Mouse (Mus musculus) hindbrain, postnatal 0 days (tissue): Measurements from ENCODE around the gene Slc5a8. TPM values are rescaled to one million over a fixed set of nuclear protein-coding genes. Genes with fewer than 3 reads are reported as not detected.

Experiments used
- ATAC-seq: fragments of 200-750 bp; cut with Nextera tagmentation; 2 replicates; pipeline ENCODE4 v1.8.0; 2017; ENCODE audit warnings: mild to moderate bottlenecking, moderate TSS enrichment, moderate library complexity
- DNase-seq: peaks from one replicate; pipeline ENCODE4 v3.0.0-alpha.2; 2015; ENCODE audit warnings: low spot score
- H3K27ac ChIP-seq: fragments of 300-500 bp; sonication (generic); 2 replicates; pipeline ENCODE4 v1.5.1; 2014; ENCODE audit warnings: mild to moderate bottlenecking
- H3K27me3 ChIP-seq: fragments of 300-500 bp; sonication (generic); 2 replicates; pipeline ENCODE4 v1.6.1; 2014; ENCODE audit warnings: low read length, mixed read lengths; ENCODE audit not compliant: insufficient read depth
- H3K36me3 ChIP-seq: fragments of 300-500 bp; sonication (generic); 2 replicates; pipeline ENCODE4 v1.6.1; 2014; ENCODE audit warnings: low read length, mixed read lengths; ENCODE audit not compliant: insufficient read depth
- H3K4me1 ChIP-seq: fragments of 300-500 bp; sonication (generic); 2 replicates; pipeline ENCODE4 v1.6.1; 2014; ENCODE audit warnings: antibody characterized with exemption, low read length, mixed read lengths; ENCODE audit not compliant: insufficient read depth
- H3K4me2 ChIP-seq: fragments of 300-500 bp; sonication (generic); 2 replicates; pipeline ENCODE4 v1.6.1; 2014; ENCODE audit warnings: low read depth, mild to moderate bottlenecking, low read length, moderate library complexity, mixed read lengths
- H3K4me3 ChIP-seq: fragments of 300-500 bp; sonication (generic); 2 replicates; pipeline ENCODE4 v1.5.1; 2014; ENCODE audit warnings: low read length
- H3K9ac ChIP-seq: fragments of 300-500 bp; sonication (generic); replicated peaks from 2 replicates; pipeline ENCODE4 v1.6.1; 2014; ENCODE audit warnings: mild to moderate bottlenecking, low read length, moderate library complexity, mixed read lengths
- H3K9me3 ChIP-seq: fragments of 300-500 bp; sonication (generic); 2 replicates; pipeline ENCODE4 v1.6.1; 2016; ENCODE audit warnings: low read length, mixed read lengths
- CTCF ChIP-seq: IDR thresholded peaks from 2 replicates; pipeline ENCODE4 v1.5.1; 2016; ENCODE audit warnings: antibody characterized with exemption, control low read depth, low read depth
- WGBS: fragments of 180-500 bp; shearing (Covaris S2); extraction: QIAGEN DNeasy Blood & Tissue Kit; methylation state at CpG from one replicate; pipeline ENCODE4 v1.1.7; 2014; 5-methylcytosine and 5-hydroxymethylcytosine counted together
- polyA plus RNA-seq: library from polyadenylated mRNA; unstranded; fragments of >200 nt; fragmentation: Nextera tagmentation; extraction: Ambion mirVana; gene quantifications from 2 replicates; pipeline ENCODE4 v1.2.1, GENCODE M21; 2015
- total RNA-seq: library from RNA; depleted of rRNA; stranded (reverse); fragments of >200 nt; gene quantifications from 2 replicates; pipeline ENCODE4 v1.2.3, GENCODE M21; 2014; rRNA removed

The Slc5a8 gene
- total and polyA plus RNA-seq, 2 experiments from 2014 or later = under 0.01 to 0.15 TPM

DNA sequence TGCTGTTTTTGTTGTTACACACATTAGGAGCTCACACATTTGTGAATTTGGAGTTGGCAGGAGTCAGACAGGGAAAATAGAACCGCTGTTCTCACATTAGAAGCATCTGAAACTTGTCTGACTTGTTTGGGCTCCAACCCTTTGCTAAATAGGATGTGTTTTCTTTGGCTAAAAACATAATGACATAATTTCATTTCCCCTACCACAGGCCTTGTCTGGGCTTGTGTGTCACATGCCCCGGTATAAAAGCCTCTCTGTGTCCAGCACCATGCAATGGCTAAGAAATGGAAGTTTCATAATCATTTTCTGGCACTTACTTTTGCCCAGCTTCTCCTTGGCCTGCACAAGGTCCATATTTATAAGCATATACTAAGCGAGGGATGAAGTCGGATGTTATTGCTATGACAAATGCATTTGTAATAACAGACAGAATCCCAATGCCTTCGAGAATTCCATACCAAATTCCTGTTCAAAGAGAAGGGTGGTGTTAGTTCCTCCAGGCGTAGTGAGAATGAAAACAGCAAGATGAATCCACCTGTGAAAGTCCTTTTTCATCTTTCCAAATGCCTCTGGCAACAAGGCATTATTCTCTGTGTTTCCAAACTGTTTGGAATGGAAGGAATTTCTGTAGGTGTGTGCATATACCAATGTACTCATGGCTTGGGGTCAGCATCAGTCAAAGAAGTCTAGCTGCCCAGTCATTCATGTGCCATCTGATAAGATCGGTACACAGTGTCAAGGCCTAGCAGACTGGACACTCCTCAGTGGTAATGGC is 85.3 kb downstream of the Slc5a8 start:
- no peaks in the 10 kb centered on the region for H3K36me3 ChIP-seq
- H3K4me1 ChIP-seq = no peaks in the 10 kb centered on the region
- no peak for ATAC-seq
- no peak overlapping the region for H3K9ac ChIP-seq
- H3K4me3 ChIP-seq = no peak overlapping the region
- 86% methylated on average over 7 of the region's 7 CpGs for WGBS
- H3K4me2 ChIP-seq = no peak overlapping the region
- no peak overlapping the region for H3K27ac ChIP-seq
- no peaks in the 10 kb centered on the region for H3K27me3 ChIP-seq
- no peaks in the 10 kb centered on the region for H3K9me3 ChIP-seq
- TF ChIP-seq CTCF = no peak
- no peak for DNase-seq

DNA sequence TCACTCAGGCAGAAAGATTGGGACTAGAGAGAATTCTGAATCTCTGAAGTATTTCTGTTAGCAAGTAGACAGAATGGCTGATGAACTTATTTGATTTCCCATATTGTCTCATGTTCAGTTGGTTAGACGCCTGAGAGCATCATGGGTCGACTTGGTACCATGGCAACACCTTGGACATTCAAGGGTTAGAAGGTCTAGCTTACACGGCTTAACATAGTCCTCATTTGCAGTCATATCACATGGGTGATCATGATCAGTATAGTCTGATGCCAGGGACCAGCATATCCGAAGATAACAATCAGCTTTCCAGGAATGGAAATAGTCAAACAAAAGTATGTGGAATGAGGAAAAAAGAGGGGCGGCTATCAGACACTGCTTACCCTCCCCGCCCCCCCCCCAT is 93.1 kb downstream of the Slc5a8 start:
- TF ChIP-seq CTCF = no peak
- H3K27me3 ChIP-seq = no peaks in the 10 kb centered on the region
- H3K9ac ChIP-seq = no peak overlapping the region
- no peak overlapping the region for H3K4me2 ChIP-seq
- DNase-seq (no peak), ATAC-seq (no peak)
- no peak overlapping the region for H3K4me3 ChIP-seq
- 57% methylated on average over 6 of the region's 6 CpGs for WGBS
- H3K36me3 ChIP-seq = no peaks in the 10 kb centered on the region
- H3K27ac ChIP-seq = no peak overlapping the region
- no peaks in the 10 kb centered on the region for H3K9me3 ChIP-seq
- H3K4me1 ChIP-seq = no peaks in the 10 kb centered on the region

Other genes starting within 250 kb of the Slc5a8 start
- gene Spic, start 201.0 kb upstream of the Slc5a8 start, total RNA-seq = not detected in 2 replicates
- gene Spic, start 201.0 kb upstream of the Slc5a8 start, polyA plus RNA-seq = not detected in 2 replicates
- gene Arl1, start 155.1 kb upstream of the Slc5a8 start, total RNA-seq = 59.8 and 62.2 TPM in 2 replicates
- 164 and 166 TPM in 2 replicates for gene Arl1, start 155.1 kb upstream of the Slc5a8 start, polyA plus RNA-seq
- 9.1 and 18.7 TPM in 2 replicates for gene Utp20, start 59.2 kb upstream of the Slc5a8 start, total RNA-seq
- 4.7 and 6.5 TPM in 2 replicates for gene Utp20, start 59.2 kb upstream of the Slc5a8 start, polyA plus RNA-seq